9 mouse cellular contexts compared by ENCODE assay signal in the genomic region with DNA sequence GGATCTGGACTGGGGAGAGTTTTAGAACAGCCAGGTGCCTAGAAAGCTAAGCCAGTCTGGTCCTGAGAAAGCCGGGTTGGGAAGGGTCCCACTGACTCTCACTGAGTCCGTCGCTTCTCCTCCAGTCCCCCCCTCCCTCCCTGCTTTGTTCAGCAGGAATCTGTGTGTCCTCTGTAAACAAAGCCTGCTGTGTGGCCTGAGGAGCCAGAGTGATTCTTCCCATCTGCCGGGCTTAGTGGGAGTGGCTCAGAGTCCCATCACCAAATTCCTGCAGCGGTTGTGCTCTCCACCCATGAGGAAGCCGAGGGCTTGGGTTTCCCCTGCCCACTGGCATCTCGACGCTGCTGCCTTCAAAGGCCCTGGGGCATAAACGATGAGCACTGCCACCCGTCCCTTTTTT.
DNase-seq lines count a peak whose midpoint lies in the region; ATAC-seq lines count a peak whose summit lies in the region.
"Had no signal": no experiment of that assay in that cellular context is flagged by ENCODE, and none has a peak within 500 bp of the region (broad histone marks: within the 10 kb centered on the region; RNA-seq: fewer than 3 reads in every experiment).

No protein-coding gene starts in this region.

- H3K36me3 ChIP-seq in intestine, embryonic 15.5 days = no peaks in the 10 kb centered on the region
- H3K36me3 ChIP-seq: liver, embryonic 12.5 days had no signal

- no peak overlapping the region for H3K9ac ChIP-seq in intestine, embryonic 15.5 days
- H3K9ac ChIP-seq: liver, embryonic 12.5 days had no signal

- no peaks in the 10 kb centered on the region for H3K9me3 ChIP-seq in intestine, embryonic 15.5 days
- H3K9me3 ChIP-seq: liver, embryonic 12.5 days had no signal

- H3K4me1 ChIP-seq in intestine, embryonic 15.5 days (replicated peaks) = peaks cover 19% of the 10 kb centered on the region
- H3K4me1 ChIP-seq: liver, embryonic 12.5 days had no signal

- H3K27me3 ChIP-seq in intestine, embryonic 15.5 days (replicated peaks) = no peaks in the 10 kb centered on the region

- peak overlapping the region; percentile 12; the same call in 1 of the 2 replicates for H3K4me2 ChIP-seq in intestine, embryonic 15.5 days (replicated peaks)
- H3K4me2 ChIP-seq: liver, embryonic 12.5 days had no signal

- peak; percentile 76 for ATAC-seq in intestine, embryonic 15.5 days
- ATAC-seq in megakaryocyte progenitor cell, adult 5-6 weeks (replicated peaks; ENCODE audit: poor library complexity) = no peak
- ATAC-seq: liver, embryonic 12.5 days had no signal

- WGBS in intestine, embryonic 15.5 days = 5% methylated on average over 10 of the region's 10 CpGs

- H3K27ac ChIP-seq in intestine, embryonic 15.5 days = peak overlapping the region; percentile 71
- H3K27ac ChIP-seq: liver, embryonic 12.5 days had no signal

- peak; percentile 91 for DNase-seq in Muller cell, postnatal 12 days (ENCODE audit: inconsistent ontology term)
- DNase-seq in embryo, embryonic 10.5 days (ENCODE audit: low spot score) = peak; percentile 84
- DNase-seq in neural tube, embryonic 10.5 days (ENCODE audit: extremely low spot score, low spot score) = peak; percentile 65
- DNase-seq in ovary, postnatal 10 days (ENCODE audit: low spot score) = no peak
- no peak for DNase-seq in cerebellum, adult 9-10 months
- DNase-seq: heart, postnatal 36 days had no signal

- H3K4me3 ChIP-seq in intestine, embryonic 15.5 days (replicated peaks) = no peak overlapping the region
- H3K4me3 ChIP-seq: liver, embryonic 12.5 days had no signal

Comparison
In these comparisons a context has a peak if more than half of its experiments do, and no peak if none do; other contexts are left out.
1. DNase-seq: peak in Muller cell, postnatal 12 days (single experiment), embryo, embryonic 10.5 days (single experiment) and neural tube, embryonic 10.5 days (single experiment); none in ovary, postnatal 10 days (single experiment) and cerebellum, adult 9-10 months (single experiment).